Comparison of ENCODE assay signal across 13 mouse cellular contexts in the genomic region with DNA sequence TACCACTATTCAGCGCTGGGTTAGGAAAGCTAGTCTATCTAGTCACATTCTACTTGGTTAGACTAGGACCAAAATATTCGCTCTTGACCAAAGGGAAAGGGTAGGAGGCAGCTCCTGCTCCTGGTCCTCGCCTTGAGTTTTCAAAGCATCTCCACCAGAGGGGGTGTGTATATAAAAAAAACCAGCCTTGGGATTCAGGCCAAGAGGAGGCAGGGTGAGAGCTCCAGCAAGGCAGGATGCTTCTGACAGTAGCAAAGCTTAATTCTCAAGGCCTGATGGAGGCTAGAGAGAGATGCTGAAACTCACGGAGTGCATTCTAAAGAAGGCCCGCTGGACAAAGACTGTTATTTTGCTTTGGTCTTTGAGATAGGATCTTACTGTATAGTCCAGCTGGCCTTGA. TPM values are rescaled to one million over a fixed set of nuclear protein-coding genes. Genes with fewer than 3 reads are reported as not detected.
A peak's percentile ranks its signal among the peaks of the same experiment; 100 is the strongest.
DNase-seq lines count a peak whose midpoint lies in the region; TF ChIP-seq lines count a peak whose summit lies in the region.
"Had no signal": no experiment of that assay in that cellular context is flagged by ENCODE, and none has a peak within 500 bp of the region (broad histone marks: within the 10 kb centered on the region; RNA-seq: fewer than 3 reads in every experiment).

No protein-coding gene starts in this region.

- no peak for DNase-seq in heart, adult 2 months
- no peak for DNase-seq in heart, adult 9 months (ENCODE audit: low spot score in 2 of 2)
- peak; percentile 64 for DNase-seq in 3T3-L1 (ENCODE audit: low read depth, low spot score)
- DNase-seq in adrenal gland, postnatal 10 days, result peak; percentile 61
- DNase-seq in left cerebral cortex, postnatal 25 days (ENCODE audit: low spot score in 2 of 2), result peak; percentile 49 to 79
- DNase-seq in T-cell, adult 2 months (ENCODE audit: low spot score), result no peak
- no peak for DNase-seq in gastrocnemius, postnatal 4 days (ENCODE audit: low spot score in 2 of 2)
- DNase-seq in thymus, postnatal 0 days (ENCODE audit: low spot score), result no peak
- DNase-seq: cerebellum, adult 9-11 months had no signal

- no peaks in the 10 kb centered on the region; the same call in 1 of the 2 replicates for H3K4me1 ChIP-seq in heart, adult 2 months (ENCODE audit: control insufficient read depth, insufficient read depth, low read length)
- H3K4me1 ChIP-seq: limb, embryonic 15.5 days had no signal

- no peak for TF ChIP-seq POLR2A in heart, adult 2 months (IDR thresholded peaks at IDR 0.05; ENCODE audit: insufficient read depth, low read depth, low read length)

- no peak for TF ChIP-seq EP300 in heart, adult 2 months (IDR thresholded peaks at IDR 0.05; ENCODE audit: insufficient read depth, low read depth, low read length)

- no peak overlapping the region for H3K9ac ChIP-seq in heart, adult 2 months (ENCODE audit: low read depth, low read length)
- H3K9ac ChIP-seq: hindbrain, embryonic 15.5 days; limb, embryonic 15.5 days had no signal

- no peaks in the 10 kb centered on the region for H3K36me3 ChIP-seq in heart, adult 2 months (ENCODE audit: control insufficient read depth, insufficient read depth, low read length)
- H3K36me3 ChIP-seq: hindbrain, embryonic 15.5 days; limb, embryonic 15.5 days had no signal

- no peak overlapping the region for H3K27ac ChIP-seq in heart, adult 2 months
- H3K27ac ChIP-seq: hindbrain, embryonic 15.5 days; limb, embryonic 15.5 days had no signal

- no peak overlapping the region for H3K4me3 ChIP-seq in heart, adult 2 months
- H3K4me3 ChIP-seq: hindbrain, embryonic 15.5 days; limb, embryonic 15.5 days had no signal

- intact Hi-C loops in heart, adult 2 months (cut with DNase I), result no loop called here
- intact Hi-C loops in left cerebral cortex, postnatal 25 days (cut with DNase I), result loop anchor here (5.0 kb wide), 2 partner anchors 63 to 93 kb away; no protein-coding TSS in a partner anchor

- H3K79me2 ChIP-seq in heart, adult 2 months (replicated peaks; ENCODE audit: control insufficient read depth, insufficient read depth, low read length), result no peaks in the 10 kb centered on the region

- no peaks in the 10 kb centered on the region for H3K27me3 ChIP-seq in heart, adult 2 months (ENCODE audit: control insufficient read depth, insufficient read depth, low read length)
- H3K27me3 ChIP-seq: hindbrain, embryonic 15.5 days; limb, embryonic 15.5 days had no signal

- 0 out of 2 replicates have a peak, but pooled peaks have one; percentile 13 for TF ChIP-seq CTCF in heart, adult 2 months (IDR thresholded peaks at IDR 0.05)

- 50% methylated on average over 5 of the region's 5 CpGs for WGBS in heart, adult 2 months

RNA-seq across cellular contexts. Expression of gene Bbs2, which starts 5.4 kb away (rescaled TPM):
- total RNA-seq in heart, adult 2 months (2021), result 1 to 10 TPM; 6.1 to 8.5 TPM
- polyA plus RNA-seq in heart, adult 2 months (2012; rRNA removed), result 14.1 and 22.9 TPM in 2 replicates
- 10 to 100 TPM; 13.0 to 17.4 TPM for total RNA-seq in adrenal gland, postnatal 10 days (2021)
- 10 to 100 TPM; 24.4 to 31.5 TPM for total RNA-seq in left cerebral cortex, postnatal 25 days (2021)
- total RNA-seq in gastrocnemius, postnatal 4 days (2021), result 1 to 10 TPM; 8.3 to 8.6 TPM
- polyA plus RNA-seq in thymus, postnatal 0 days (2015; fragmentation: Nextera tagmentation; extraction: Ambion mirVana), result 7.2 and 9.3 TPM in 2 replicates

RNA-seq across cellular contexts. Expression of gene Mt4, which starts 32.9 kb away (rescaled TPM):
- not detected for total RNA-seq in heart, adult 2 months (2021)
- polyA plus RNA-seq in heart, adult 2 months (2012; rRNA removed), result not detected in 2 replicates
- total RNA-seq in adrenal gland, postnatal 10 days (2021), result not detected
- not detected for total RNA-seq in left cerebral cortex, postnatal 25 days (2021)
- not detected for total RNA-seq in gastrocnemius, postnatal 4 days (2021)
- polyA plus RNA-seq in thymus, postnatal 0 days (2015; fragmentation: Nextera tagmentation; extraction: Ambion mirVana), result 4.9 and 5.6 TPM in 2 replicates
- total RNA-seq: monocyte, adult 5-6 weeks had no signal
- polyA plus RNA-seq: hindbrain, embryonic 15.5 days; small intestine, adult 2 months had no signal

RNA-seq across cellular contexts. Expression of gene Mt3, which starts 48.3 kb away (rescaled TPM):
- 1 to 10 TPM; 2.9 to 3.8 TPM for total RNA-seq in heart, adult 2 months (2021)
- 3.5 and 6.1 TPM in 2 replicates for polyA plus RNA-seq in heart, adult 2 months (2012; rRNA removed)
- total RNA-seq in adrenal gland, postnatal 10 days (2021), result 10 to 100 TPM in 1 of 2 experiments, 1 to 10 TPM in 1; 7.6 to 11.1 TPM
- total RNA-seq in left cerebral cortex, postnatal 25 days (2021), result 100 to 1,000 TPM; 827 to 906 TPM
- total RNA-seq in gastrocnemius, postnatal 4 days (2021), result 10 to 100 TPM; 11.4 to 18.3 TPM
- 3.6 and 4.6 TPM in 2 replicates for polyA plus RNA-seq in thymus, postnatal 0 days (2015; fragmentation: Nextera tagmentation; extraction: Ambion mirVana)
- total RNA-seq: monocyte, adult 5-6 weeks had no signal

Comparison
In these comparisons a context has a peak if more than half of its experiments do, and no peak if none do; other contexts are left out.
1. DNase-seq: peak in 3T3-L1 (single experiment), adrenal gland, postnatal 10 days (single experiment) and left cerebral cortex, postnatal 25 days (2 of 2); none in heart, adult 2 months (0 of 2), heart, adult 9 months (0 of 2), T-cell, adult 2 months (single experiment), gastrocnemius, postnatal 4 days (0 of 2) and thymus, postnatal 0 days (single experiment).
2. RNA of gene Mt3, which starts 48.3 kb away (total RNA-seq): 827 to 906 TPM in left cerebral cortex, postnatal 25 days; 11.4 to 18.3 TPM in gastrocnemius, postnatal 4 days, 7.6 to 11.1 TPM in adrenal gland, postnatal 10 days and 2.9 to 3.8 TPM in heart, adult 2 months; every median in the first group is over 10 times any median in the second.